Mouse (Mus musculus) urinary bladder, adult 18-20 months (tissue): ENCODE data around the gene Prkag3.

ENCODE experiments used
- DNase-seq, 2 experiments: peaks; one replicate each; pipeline ENCODE4 v3.0.0; 2022; ENCODE audit warnings: low spot score in 2 of 2, mixed read lengths in 2 of 2

Gene Prkag3

GRCm38 (mm10) chr1:74748643-74749271, at the start of gene Prkag3:
TSS of gene Prkag3 (minus strand) at chr1:74749221.
- peak; percentile 34 to 59 for DNase-seq

- no peak for DNase-seq
These were observed 48.4 kb upstream of the Prkag3 start for GRCm38 (mm10) chr1:74797459-74797858.

- no peak for DNase-seq
These were observed 46.1 kb upstream of the Prkag3 start for GRCm38 (mm10) chr1:74795145-74795529.

GRCm38 (mm10) chr1:74794487-74795144, 45.6 kb upstream of the Prkag3 start:
- DNase-seq = peak in 1 of 2 experiments; percentile 48

GRCm38 (mm10) chr1:74792831-74793660, 44.0 kb upstream of the Prkag3 start:
- DNase-seq = no peak

- DNase-seq = no peak
These were observed 42.2 kb upstream of the Prkag3 start, which contains the start of gene Wnt10a for GRCm38 (mm10) chr1:74791249-74791648. TSS of gene Wnt10a (plus strand) at chr1:74791516.

GRCm38 (mm10) chr1:74790095-74790494, 41.1 kb upstream of the Prkag3 start:
- DNase-seq = no peak

GRCm38 (mm10) chr1:74788603-74789176, 39.7 kb upstream of the Prkag3 start:
- no peak for DNase-seq

GRCm38 (mm10) chr1:74787846-74788245, 38.8 kb upstream of the Prkag3 start:
- peak in 1 of 2 experiments; percentile 65 for DNase-seq

GRCm38 (mm10) chr1:74784041-74784759, 35.2 kb upstream of the Prkag3 start:
- DNase-seq = peak in 1 of 2 experiments; percentile 72

- no peak for DNase-seq
These were observed 34.5 kb upstream of the Prkag3 start for GRCm38 (mm10) chr1:74783554-74783953.

- DNase-seq = no peak
These were observed 33.0 kb upstream of the Prkag3 start for GRCm38 (mm10) chr1:74782045-74782444.

GRCm38 (mm10) chr1:74778934-74779486, 30.0 kb upstream of the Prkag3 start:
- DNase-seq = no peak

GRCm38 (mm10) chr1:74775816-74776215, 26.8 kb upstream of the Prkag3 start:
- no peak for DNase-seq

- DNase-seq = no peak
These were observed 25.0 kb upstream of the Prkag3 start for GRCm38 (mm10) chr1:74774062-74774461.

GRCm38 (mm10) chr1:74773136-74773535, 24.1 kb upstream of the Prkag3 start:
- peak in 1 of 2 experiments; percentile 83 for DNase-seq

- no peak for DNase-seq
These were observed 23.1 kb upstream of the Prkag3 start for GRCm38 (mm10) chr1:74771931-74772620.

GRCm38 (mm10) chr1:74771845-74771930, 22.7 kb upstream of the Prkag3 start, which contains the start of gene Wnt6:
TSS of gene Wnt6 (plus strand) at chr1:74771892.
- no peak for DNase-seq

- DNase-seq = no peak
These were observed 22.4 kb upstream of the Prkag3 start for GRCm38 (mm10) chr1:74771467-74771844.

GRCm38 (mm10) chr1:74770727-74771466, 21.9 kb upstream of the Prkag3 start:
- no peak for DNase-seq
